Mouse (Mus musculus) forebrain, embryonic 16.5 days (tissue): Measurements from ENCODE around the gene Mmp23. TPM values are rescaled to one million over a fixed set of nuclear protein-coding genes. Genes with fewer than 3 reads are reported as not detected.

Source experiments
- ATAC-seq: fragments of 200-750 bp; cut with Nextera tagmentation; 2 replicates; pipeline ENCODE4 v1.8.0; 2017; ENCODE audit warnings: mild to moderate bottlenecking, moderate library complexity
- H3K27ac ChIP-seq: fragments of 300-500 bp; sonication (generic); 2 replicates; pipeline ENCODE4 v1.5.1; 2014; ENCODE audit warnings: low read length, control low read depth
- H3K27me3 ChIP-seq: fragments of 300-500 bp; sonication (generic); replicated peaks from 2 replicates; pipeline ENCODE4 v1.6.1; 2014; ENCODE audit warnings: low read length; ENCODE audit not compliant: control insufficient read depth, insufficient read depth
- H3K36me3 ChIP-seq: fragments of 300-500 bp; sonication (generic); 2 replicates; pipeline ENCODE4 v1.6.1; 2014; ENCODE audit not compliant: control insufficient read depth, insufficient read depth
- H3K4me1 ChIP-seq: fragments of 300-500 bp; sonication (generic); replicated peaks from 2 replicates; pipeline ENCODE4 v1.6.1; 2014; ENCODE audit warnings: low read length; ENCODE audit not compliant: control insufficient read depth, insufficient read depth
- H3K4me2 ChIP-seq: fragments of 300-500 bp; sonication (generic); 2 replicates; pipeline ENCODE4 v1.6.1; 2014; ENCODE audit warnings: mild to moderate bottlenecking, low read length, control low read depth
- H3K4me3 ChIP-seq: fragments of 300-500 bp; sonication (generic); replicated peaks from 2 replicates; pipeline ENCODE4 v1.5.1; 2014; ENCODE audit warnings: mild to moderate bottlenecking, low read length, control low read depth
- H3K9ac ChIP-seq: fragments of 300-500 bp; sonication (generic); replicated peaks from 2 replicates; pipeline ENCODE4 v1.6.1; 2014; ENCODE audit warnings: low read depth, low read length, control low read depth
- H3K9me3 ChIP-seq: fragments of 300-500 bp; sonication (generic); 2 replicates; pipeline ENCODE4 v1.6.1; 2016; ENCODE audit warnings: low read length; ENCODE audit not compliant: control insufficient read depth
- WGBS: fragments of 180-500 bp; shearing (Covaris S2); extraction: QIAGEN DNeasy Blood & Tissue Kit; methylation state at CpG from one replicate; pipeline ENCODE4 v1.1.7; 2014; 5-methylcytosine and 5-hydroxymethylcytosine counted together
- polyA plus RNA-seq: library from polyadenylated mRNA; unstranded; fragments of >200 nt; fragmentation: Nextera tagmentation; extraction: Ambion mirVana; gene quantifications from 2 replicates; pipeline ENCODE4 v1.2.1, GENCODE M21; 2015

The Mmp23 gene
- polyA plus RNA-seq = 3.0 and 3.2 TPM in 2 replicates

GRCm38 (mm10) chr4:155653086-155653450 is at the start of gene Mmp23:
Mmp23 (minus strand) TSS chr4:155653384.
- H3K27me3 ChIP-seq = peaks cover 53% of the 10 kb centered on the region
- H3K4me2 ChIP-seq = peak within 1 kb of the TSS; percentile 56
- WGBS = under 1% methylated on average over 33 of the region's 33 CpGs
- H3K4me3 ChIP-seq = peak within 1 kb of the TSS; percentile 31
- peak within 1 kb of the TSS; percentile 43 for H3K9ac ChIP-seq
- H3K27ac ChIP-seq = no peak within 1 kb of the TSS
- peaks cover 28% of the 10 kb centered on the region for H3K4me1 ChIP-seq
- peak; percentile 26 for ATAC-seq
- H3K36me3 ChIP-seq = peaks cover 31% of the 10 kb centered on the region
- no peaks in the 10 kb centered on the region for H3K9me3 ChIP-seq

GRCm38 (mm10) chr4:155700425-155700824 is 47.2 kb upstream of the Mmp23 start:
- Histone ChIP-seq H3K36me3 (no peaks in the 10 kb centered on the region), H3K4me1 (peaks cover 18% of the 10 kb centered on the region), H3K9ac (no peak overlapping the region), H3K9me3 (no peaks in the 10 kb centered on the region), H3K27me3 (no peaks in the 10 kb centered on the region), H3K4me2 (no peak overlapping the region), H3K27ac (no peak overlapping the region), H3K4me3 (no peak overlapping the region)
- ATAC-seq = no peak

- Histone ChIP-seq H3K27me3 (no peaks in the 10 kb centered on the region), H3K27ac (no peak overlapping the region), H3K9me3 (no peaks in the 10 kb centered on the region), H3K4me1 (peaks cover 22% of the 10 kb centered on the region), H3K4me2 (peak overlapping the region; percentile 81), H3K4me3 (no peak overlapping the region), H3K36me3 (no peaks in the 10 kb centered on the region), H3K9ac (no peak overlapping the region)
- ATAC-seq = no peak
- 79% methylated on average over 16 of the region's 16 CpGs for WGBS
Observed at GRCm38 (mm10) chr4:155696261-155697255, 43.4 kb upstream of the Mmp23 start.

- Histone ChIP-seq H3K4me2 (peak overlapping the region; percentile 81), H3K4me3 (peak overlapping the region; percentile 74), H3K27ac (no peak overlapping the region), H3K9ac (peak overlapping the region; percentile 78; the same call in 1 of the 2 replicates), H3K9me3 (no peaks in the 10 kb centered on the region), H3K27me3 (no peaks in the 10 kb centered on the region), H3K4me1 (peaks cover 22% of the 10 kb centered on the region), H3K36me3 (no peaks in the 10 kb centered on the region)
- 81% methylated on average over 4 of the region's 4 CpGs for WGBS
- no peak for ATAC-seq
Observed at GRCm38 (mm10) chr4:155695531-155696062, 42.4 kb upstream of the Mmp23 start.

- 1% methylated on average over 78 of the region's 92 CpGs for WGBS
Observed at GRCm38 (mm10) chr4:155694482-155695401, 41.6 kb upstream of the Mmp23 start.

GRCm38 (mm10) chr4:155694111-155694481 is 40.9 kb upstream of the Mmp23 start, which contains the start of gene Fndc10:
Fndc10 (plus strand) TSS chr4:155694342.
- under 1% methylated on average over 44 of the region's 47 CpGs for WGBS
- Histone ChIP-seq H3K9me3 (no peaks in the 10 kb centered on the region), H3K4me1 (peaks cover 22% of the 10 kb centered on the region), H3K4me2 (peak within 1 kb of the TSS; percentile 81), H3K4me3 (peak within 1 kb of the TSS; percentile 74), H3K36me3 (no peaks in the 10 kb centered on the region), H3K9ac (peak within 1 kb of the TSS; percentile 78), H3K27me3 (no peaks in the 10 kb centered on the region), H3K27ac (peak within 1 kb of the TSS; percentile 90)
- peak; percentile 88 for ATAC-seq

More at GRCm38 (mm10) chr4:155694482-155695401, 41.6 kb upstream of the Mmp23 start:
- Histone ChIP-seq H3K4me1 (peaks cover 22% of the 10 kb centered on the region), H3K4me3 (peak overlapping the region; percentile 74), H3K9me3 (no peaks in the 10 kb centered on the region), H3K9ac (peak overlapping the region; percentile 78), H3K27ac (peak overlapping the region; percentile 90), H3K36me3 (no peaks in the 10 kb centered on the region), H3K4me2 (peak overlapping the region; percentile 81), H3K27me3 (no peaks in the 10 kb centered on the region)
- peak; percentile 89 for ATAC-seq

GRCm38 (mm10) chr4:155692421-155692820 is 39.2 kb upstream of the Mmp23 start:
- no peak overlapping the region for H3K27ac ChIP-seq
- ATAC-seq = no peak
- H3K36me3 ChIP-seq = no peaks in the 10 kb centered on the region
- H3K27me3 ChIP-seq = no peaks in the 10 kb centered on the region
- no peak overlapping the region for H3K4me2 ChIP-seq
- 96% methylated on average over 3 of the region's 3 CpGs for WGBS
- H3K4me3 ChIP-seq = no peak overlapping the region
- H3K9me3 ChIP-seq = no peaks in the 10 kb centered on the region
- no peak overlapping the region for H3K9ac ChIP-seq
- H3K4me1 ChIP-seq = peaks cover 22% of the 10 kb centered on the region

GRCm38 (mm10) chr4:155690571-155691375 is 37.6 kb upstream of the Mmp23 start:
- H3K27me3 ChIP-seq = no peaks in the 10 kb centered on the region
- WGBS = 80% methylated on average over 12 of the region's 12 CpGs
- no peaks in the 10 kb centered on the region for H3K36me3 ChIP-seq
- no peak for ATAC-seq
- H3K4me3 ChIP-seq = no peak overlapping the region
- H3K9me3 ChIP-seq = no peaks in the 10 kb centered on the region
- no peak overlapping the region for H3K9ac ChIP-seq
- no peak overlapping the region for H3K4me2 ChIP-seq
- no peak overlapping the region for H3K27ac ChIP-seq
- peaks cover 12% of the 10 kb centered on the region for H3K4me1 ChIP-seq
